Mouse (Mus musculus) gastrocnemius, postnatal 10 days (tissue): ENCODE measurements at regions not wholly inside any gene's neighbourhood (a gene's known extent, or its start where the extent isn't known, plus 50 kb on each side); places are given as distances from the start of the nearest gene placed in this dataset.
"Not testable (repeated sequence)": the region's sequence is repeated elsewhere in the genome, so short reads cannot be mapped to it uniquely, and the experiment has no call there.

ENCODE experiments used
- DNase-seq: peaks from one replicate; pipeline ENCODE4 v3.0.0; 2021; ENCODE audit warnings: mixed read lengths

DNA sequence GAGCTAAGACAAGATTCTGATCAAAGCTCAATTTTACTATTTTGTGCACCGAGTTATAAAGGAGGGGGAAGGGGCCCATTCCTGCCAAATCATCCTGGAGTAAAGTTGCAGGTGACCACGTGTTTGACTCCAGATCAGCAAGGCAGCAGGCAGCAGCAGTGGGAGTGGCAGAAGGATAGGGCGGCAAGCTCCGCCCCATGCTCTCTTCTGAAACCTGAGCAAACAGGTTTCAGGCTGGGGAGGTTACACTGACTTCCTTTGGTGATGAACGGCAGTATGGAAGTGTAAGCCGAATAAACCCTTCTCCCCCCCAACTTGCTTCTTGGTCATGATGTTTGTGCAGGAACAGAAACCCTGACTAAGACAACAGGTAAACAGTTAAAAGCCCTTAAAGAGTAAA, 479.0 kb downstream of the Inhba start:
- not testable (repeated sequence) for DNase-seq

GRCm38 (mm10) chr13:16498052-16498451, 486.4 kb downstream of the Inhba start:
- no peak for DNase-seq

- no peak for DNase-seq
These were observed 501.2 kb downstream of the Inhba start for GRCm38 (mm10) chr13:16512876-16513275.

GRCm38 (mm10) chr13:16515195-16515594, 503.5 kb downstream of the Inhba start:
- no peak for DNase-seq

DNA sequence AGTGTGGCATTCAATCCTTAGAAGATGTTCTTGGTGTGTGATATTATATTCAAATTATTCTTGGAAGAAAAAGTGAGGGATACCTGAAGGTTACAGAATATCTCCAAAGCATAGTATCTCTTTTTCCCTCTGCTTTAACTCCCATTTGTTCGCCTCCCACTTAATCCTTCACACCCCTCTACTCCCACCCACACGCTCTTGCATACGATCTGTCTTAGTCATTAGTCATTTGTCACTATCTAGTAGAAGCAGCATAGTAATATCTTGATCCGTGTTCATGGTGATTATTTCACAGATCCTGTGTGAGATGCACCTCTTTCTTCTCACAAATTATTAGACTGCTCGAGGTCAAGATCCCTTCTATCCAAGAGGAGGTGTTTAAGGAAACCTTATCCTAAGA, 517.4 kb downstream of the Inhba start:
- DNase-seq = no peak

- no peak for DNase-seq
These were observed 532.1 kb downstream of the Inhba start for GRCm38 (mm10) chr13:16543771-16544170.

- DNase-seq = no peak
These were observed 538.4 kb downstream of the Inhba start for GRCm38 (mm10) chr13:16550060-16550459.

DNA sequence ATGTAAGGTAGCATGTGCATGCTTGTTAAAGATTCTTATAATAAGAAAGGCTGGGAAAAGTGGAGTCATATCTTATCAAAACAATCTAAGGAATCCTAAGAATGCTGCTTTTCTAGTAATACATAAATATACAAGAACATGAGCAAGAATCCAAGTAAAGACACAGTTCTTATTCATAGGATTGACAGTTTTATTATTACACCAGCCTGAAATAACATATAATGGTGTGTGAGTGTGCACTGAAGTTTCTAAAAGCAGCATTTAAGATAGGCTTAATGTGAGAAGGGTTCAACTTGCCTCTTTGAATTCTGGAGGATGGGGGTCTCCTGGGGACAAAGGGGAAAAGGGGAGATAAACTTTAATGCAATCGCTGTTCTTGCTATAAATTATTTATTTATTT, 553.3 kb downstream of the Inhba start:
- no peak for DNase-seq

DNA sequence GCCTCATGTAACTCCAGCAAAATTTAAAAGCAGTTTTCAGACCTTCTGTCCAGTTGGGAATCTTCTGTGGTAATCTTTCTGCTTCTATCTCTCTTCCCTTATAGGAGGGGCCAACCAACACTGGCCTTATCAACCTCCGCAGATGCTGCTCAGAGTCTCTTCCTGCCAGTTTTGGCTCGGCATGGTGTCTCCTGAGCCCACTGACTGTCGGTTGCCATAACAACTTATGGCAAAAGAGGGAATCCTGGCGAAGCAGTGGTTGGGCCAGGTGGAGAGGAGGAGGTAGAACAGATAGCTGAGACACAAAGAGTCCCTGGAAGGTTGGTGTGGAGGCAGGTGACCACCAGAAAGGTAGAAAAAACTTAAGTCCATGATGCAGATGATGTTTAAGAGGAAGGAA, 562.4 kb downstream of the Inhba start:
- DNase-seq = no peak

DNA sequence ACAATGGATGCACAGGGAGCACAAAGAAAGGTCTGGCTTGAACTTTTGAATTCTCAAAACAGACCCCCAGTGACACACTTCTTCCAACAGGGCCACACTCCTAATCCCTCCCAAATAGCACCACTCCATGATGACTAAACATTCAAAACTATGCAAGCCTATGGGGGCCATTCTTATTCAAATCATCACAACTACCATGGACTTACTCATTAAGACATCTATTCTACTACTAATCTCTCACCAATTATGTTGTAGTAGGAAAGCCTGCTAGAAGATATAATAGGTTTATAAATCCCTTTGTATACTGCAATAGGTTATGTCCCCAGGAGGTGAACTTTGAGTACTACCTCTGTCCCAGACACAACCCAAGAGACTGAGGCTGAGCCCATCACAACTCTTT, 574.6 kb downstream of the Inhba start:
- no peak for DNase-seq

DNA sequence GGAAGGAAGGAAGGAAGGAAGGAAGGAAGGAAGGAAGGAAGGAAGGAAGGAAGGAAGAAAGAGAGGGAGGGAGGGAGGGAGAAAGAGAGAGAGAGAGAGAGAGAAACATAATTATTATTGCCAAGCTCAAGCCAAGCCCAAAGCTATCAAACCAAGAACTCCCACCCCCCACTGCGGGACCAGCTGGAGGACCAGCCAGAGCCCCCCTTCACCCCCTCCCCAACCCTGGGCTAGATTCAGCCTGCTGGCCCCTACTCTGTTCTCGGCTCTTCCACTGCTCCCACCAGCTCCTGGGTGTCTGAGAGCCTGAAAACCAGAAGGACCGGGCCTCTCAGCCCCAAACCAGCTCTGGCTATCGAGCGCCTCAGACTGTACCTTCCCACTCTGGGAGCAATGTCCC, 608.1 kb downstream of the Inhba start:
- DNase-seq = no peak

DNA sequence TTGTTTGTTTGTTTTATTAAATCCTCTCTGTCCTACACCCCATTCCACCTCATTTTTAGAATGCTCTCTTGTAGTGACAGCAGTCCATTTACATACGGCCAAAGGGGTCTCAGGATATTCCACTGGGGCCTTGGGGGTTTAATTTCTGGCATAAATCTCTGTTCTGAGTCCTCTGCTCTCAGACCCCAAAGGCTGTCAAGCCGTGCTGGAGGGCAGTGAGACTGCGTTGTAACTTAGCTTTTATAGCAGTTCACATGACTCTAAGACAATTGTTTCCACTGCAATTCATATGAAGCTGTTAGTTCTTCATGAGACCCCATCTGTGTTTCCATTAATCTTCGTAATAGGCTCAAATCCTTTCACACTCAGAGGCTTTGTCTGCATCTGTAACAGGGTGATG, 614.9 kb downstream of the Inhba start:
- no peak for DNase-seq

DNA sequence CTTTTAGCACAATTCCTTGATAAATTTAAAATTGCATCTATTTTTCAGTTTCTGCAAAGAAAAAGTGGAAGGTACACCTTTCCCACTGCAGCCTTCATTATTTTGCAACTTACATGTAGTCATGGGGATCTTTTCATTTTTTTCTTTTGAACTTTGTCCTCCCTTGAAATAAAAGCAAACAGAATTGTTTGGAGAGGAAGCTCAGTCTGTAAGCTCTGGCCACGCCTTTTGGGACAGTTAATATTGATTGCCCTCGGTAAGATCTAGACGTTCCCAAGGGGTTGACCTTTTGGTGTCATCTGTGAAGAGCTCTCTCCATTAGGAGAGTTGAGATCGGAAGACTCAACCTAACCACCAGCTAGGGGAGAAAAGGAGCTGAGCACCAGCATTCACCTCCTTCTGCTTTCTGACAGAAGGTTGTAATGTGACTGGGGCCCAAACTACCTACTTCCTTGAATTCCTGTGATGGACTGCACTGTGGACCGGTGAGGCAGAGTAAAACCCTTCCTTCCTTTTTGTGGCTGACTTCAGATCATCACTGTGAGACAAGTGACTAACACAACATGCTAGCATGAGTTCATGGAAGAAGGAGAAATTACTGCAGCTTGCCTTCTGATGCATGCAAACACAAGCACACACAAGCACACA, 621.9 kb downstream of the Inhba start:
- no peak for DNase-seq

GRCm38 (mm10) chr13:16636251-16636650, 624.6 kb downstream of the Inhba start:
- DNase-seq = no peak

GRCm38 (mm10) chr13:16641611-16642449, 630.2 kb downstream of the Inhba start:
- no peak for DNase-seq

GRCm38 (mm10) chr13:16642450-16642994, 630.9 kb downstream of the Inhba start:
- DNase-seq = no peak

DNA sequence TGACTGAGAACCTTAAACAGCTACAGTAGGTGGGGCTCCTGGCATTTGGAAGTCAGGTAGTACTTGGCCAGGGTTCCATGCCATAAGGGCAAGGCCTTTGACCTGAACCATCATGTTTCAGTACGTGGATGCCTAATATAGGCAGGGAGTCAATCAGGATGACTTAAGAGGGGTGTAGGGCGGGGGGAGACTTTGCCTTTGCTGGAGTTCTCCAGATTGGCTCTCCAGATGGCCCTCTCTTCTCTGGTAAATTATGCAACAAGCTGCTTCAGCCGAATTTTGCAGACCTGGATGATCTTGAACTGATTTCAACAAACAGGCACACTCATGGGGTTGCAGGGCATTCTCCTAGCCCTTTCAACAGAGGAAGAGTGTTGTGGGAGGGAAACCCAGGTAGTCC, 633.7 kb downstream of the Inhba start:
- no peak for DNase-seq

DNA sequence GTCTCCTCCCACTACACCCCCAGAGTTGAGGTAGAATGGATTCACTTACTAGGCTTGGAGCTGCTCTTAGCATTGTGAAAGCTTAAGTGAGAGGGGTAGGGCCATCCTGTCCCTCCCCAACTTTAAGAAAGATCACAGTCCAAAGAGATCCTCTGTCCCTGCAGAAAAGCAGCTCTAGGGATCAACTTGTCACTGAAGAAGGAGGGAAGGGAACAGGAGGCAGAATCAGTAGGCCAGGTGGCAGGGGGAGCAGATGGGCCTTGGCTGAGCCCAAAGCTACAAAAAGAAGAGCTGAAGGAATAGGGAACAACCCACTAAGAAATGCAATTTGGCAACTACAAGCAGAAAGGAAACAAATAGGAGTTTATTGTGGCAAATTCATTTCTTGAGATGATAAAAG, 634.4 kb downstream of the Inhba start:
- DNase-seq = no peak

DNA sequence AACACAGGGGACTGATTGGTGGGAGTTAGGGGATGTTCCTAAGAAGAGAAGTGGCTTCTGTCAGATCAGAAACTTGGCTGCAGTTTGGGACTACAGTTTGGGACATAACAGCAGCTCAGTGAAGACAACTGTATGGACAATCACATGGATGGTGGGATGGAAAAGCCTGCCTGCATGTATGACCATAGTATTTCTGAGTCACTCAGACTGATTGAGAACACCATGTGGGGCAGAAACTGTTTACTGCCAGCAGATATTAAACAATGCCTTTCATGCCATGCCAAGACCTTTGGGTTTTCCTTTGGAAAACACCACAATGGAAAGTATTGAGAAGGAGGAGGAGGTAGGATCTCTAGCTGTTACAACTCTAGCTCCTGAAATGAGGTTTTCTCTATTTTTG, 635.0 kb downstream of the Inhba start:
- no peak for DNase-seq

DNA sequence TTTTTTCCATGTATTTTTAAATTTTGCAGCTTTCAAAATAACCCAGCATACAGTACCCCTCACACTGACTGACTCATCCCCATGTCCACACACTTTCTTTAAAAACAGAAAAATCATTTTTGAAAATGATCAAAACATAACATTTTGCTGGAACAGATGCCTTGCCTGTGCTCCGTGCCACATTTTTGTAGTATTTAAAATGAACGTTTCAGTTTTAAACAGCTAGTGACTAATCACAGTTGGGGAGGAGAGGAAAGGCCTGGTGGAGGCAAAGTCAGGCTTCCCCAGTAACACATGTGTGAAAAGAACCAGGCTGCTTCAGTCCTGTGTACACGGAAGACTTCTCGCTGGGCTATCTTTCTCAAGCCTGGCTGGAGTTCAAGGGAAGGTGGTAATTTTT, 644.5 kb downstream of the Inhba start:
- DNase-seq = no peak

- no peak for DNase-seq
These were observed 648.2 kb downstream of the Inhba start for GRCm38 (mm10) chr13:16659894-16660293.

- DNase-seq = no peak
These were observed 657.0 kb downstream of the Inhba start for GRCm38 (mm10) chr13:16668652-16669051.

GRCm38 (mm10) chr13:16669281-16669680, 657.6 kb downstream of the Inhba start:
- no peak for DNase-seq
